Mouse (Mus musculus): ENCODE measurements around the gene Zbtb26. TPM values are rescaled to one million over a fixed set of nuclear protein-coding genes. Genes with fewer than 3 reads are reported as not detected.

Zbtb26 gene
- polyA plus RNA-seq, 1 experiment from 2014 or later, result 8.3 TPM

DNA sequence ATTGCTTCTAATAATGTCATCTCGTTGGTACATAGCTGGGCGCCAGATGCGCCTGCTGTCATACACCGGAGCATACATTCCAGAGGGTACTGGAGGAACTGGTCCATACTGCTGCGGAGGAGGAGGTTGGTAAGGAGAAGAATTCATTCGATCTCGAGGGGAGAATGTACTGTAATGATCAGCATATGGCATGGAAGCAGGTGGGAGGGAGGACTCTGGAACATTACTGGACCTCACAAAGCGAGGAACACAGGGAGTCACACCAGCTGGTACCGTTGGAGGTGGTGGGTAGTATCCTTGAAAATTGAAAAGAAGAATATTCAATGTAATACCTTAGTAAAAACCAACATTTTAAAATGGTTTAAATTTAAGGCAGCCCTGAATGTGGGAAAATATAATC is 60.0 kb downstream of the Zbtb26 start:
- H3K9ac ChIP-seq (ENCODE audit: low read depth, low read length), result no peak overlapping the region
- ATAC-seq, result no peak
- no peaks in the 10 kb centered on the region for H3K4me1 ChIP-seq (ENCODE audit: control insufficient read depth, insufficient read depth, low read length)
- 97% methylated on average over 9 of the region's 9 CpGs for WGBS
- H3K9me3 ChIP-seq (replicated peaks; ENCODE audit: control insufficient read depth, low read length, poor library complexity, severe bottlenecking), result no peaks in the 10 kb centered on the region
- no peaks in the 10 kb centered on the region for H3K27me3 ChIP-seq (ENCODE audit: control insufficient read depth, insufficient read depth, low read depth, low read length)
- peaks cover 14% of the 10 kb centered on the region for H3K36me3 ChIP-seq (ENCODE audit: control insufficient read depth, insufficient read depth, low read length)
- H3K27ac ChIP-seq (ENCODE audit: low read length), result no peak overlapping the region
- H3K4me3 ChIP-seq (ENCODE audit: low read depth, low read length), result no peak overlapping the region
- no peak overlapping the region for H3K4me2 ChIP-seq (ENCODE audit: low read length)

Other genes starting within 250 kb of the Zbtb26 start
- gene Olfr366, start 231.6 kb downstream of the Zbtb26 start, polyA plus RNA-seq (2015; fragmentation: Nextera tagmentation; extraction: Ambion mirVana), result not detected in 2 replicates
- not detected in 2 replicates for gene Olfr368, start 116.6 kb downstream of the Zbtb26 start, polyA plus RNA-seq (2015; fragmentation: Nextera tagmentation; extraction: Ambion mirVana)
- gene Pdcl, start 83.8 kb downstream of the Zbtb26 start, polyA plus RNA-seq (2015; fragmentation: Nextera tagmentation; extraction: Ambion mirVana), result 50.2 and 57.0 TPM in 2 replicates
- 18.0 and 20.5 TPM in 2 replicates for gene Rc3h2, start 20.2 kb downstream of the Zbtb26 start, polyA plus RNA-seq (2015; fragmentation: Nextera tagmentation; extraction: Ambion mirVana)
- gene Zbtb6, start within 50 bp of the Zbtb26 start, polyA plus RNA-seq (2015; fragmentation: Nextera tagmentation; extraction: Ambion mirVana), result 19.2 and 22.3 TPM in 2 replicates
- 50.6 and 56.5 TPM in 2 replicates for gene Rabgap1, start 144 bp upstream of the Zbtb26 start, polyA plus RNA-seq (2015; fragmentation: Nextera tagmentation; extraction: Ambion mirVana)
- 16.5 and 16.6 TPM in 2 replicates for gene Gpr21, start 73.2 kb upstream of the Zbtb26 start, polyA plus RNA-seq (2015; fragmentation: Nextera tagmentation; extraction: Ambion mirVana)

Measured in midbrain, embryonic 16.5 days (tissue).